Mouse (Mus musculus): ENCODE data around the gene Cdk5.

GRCm38 (mm10) chr5:24383026-24383859 is 40.1 kb downstream of the Cdk5 start:
- TF ChIP-seq EP300 (IDR thresholded peaks at IDR 0.05) (peak; percentile 21; the same call in 1 of the 2 replicates), CTCF (IDR thresholded peaks at IDR 0.05) (peak; percentile 76)
